9 mouse cellular contexts compared by ENCODE assay signal in the genomic region with DNA sequence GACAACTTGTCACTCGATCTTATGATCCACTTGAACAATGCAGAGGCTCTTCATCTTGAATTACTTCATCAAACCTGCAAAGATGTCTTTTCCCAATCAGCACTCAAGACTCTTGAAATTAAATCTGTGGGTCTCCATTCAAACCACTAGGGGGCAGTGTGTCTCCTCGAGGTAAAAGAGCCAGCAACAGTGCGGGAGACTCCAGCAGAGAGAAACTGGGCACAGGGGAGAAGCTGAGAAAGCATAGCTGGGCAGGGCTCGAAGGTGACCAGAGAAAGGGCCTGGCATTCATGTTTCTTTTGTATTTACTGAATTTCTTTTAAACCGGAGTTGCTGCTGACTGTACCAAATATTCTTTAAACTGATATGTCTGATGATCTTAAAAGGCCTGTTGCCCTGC.
DNase-seq lines count a peak whose midpoint lies in the region; ATAC-seq and TF ChIP-seq lines count a peak whose summit lies in the region.
"Had no signal": no experiment of that assay in that cellular context is flagged by ENCODE, and none has a peak within 500 bp of the region (broad histone marks: within the 10 kb centered on the region; RNA-seq: fewer than 3 reads in every experiment).

No protein-coding gene starts in this region.

- intact Hi-C loops in left cerebral cortex, adult 2 months (cut with DNase I): loop anchor here (1.0 to 2.0 kb wide), 2 partner anchors 66 to 153 kb away; no protein-coding TSS in a partner anchor

- no peaks in the 10 kb centered on the region for H3K9me3 ChIP-seq in midbrain, embryonic 14.5 days (ENCODE audit: control insufficient read depth, low read length)

- no peaks in the 10 kb centered on the region for H3K36me3 ChIP-seq in midbrain, embryonic 14.5 days (ENCODE audit: control insufficient read depth, insufficient read depth, low read length)
- no peaks in the 10 kb centered on the region for H3K36me3 ChIP-seq in testis, adult 2 months (ENCODE audit: control insufficient read depth, insufficient read depth, low read length)

- no peaks in the 10 kb centered on the region for H3K4me1 ChIP-seq in midbrain, embryonic 14.5 days (ENCODE audit: control insufficient read depth, insufficient read depth, low read length)
- peaks cover 7% of the 10 kb centered on the region for H3K4me1 ChIP-seq in testis, adult 2 months (ENCODE audit: control insufficient read depth, insufficient read depth, low read length)

- H3K27me3 ChIP-seq in midbrain, embryonic 14.5 days (ENCODE audit: control insufficient read depth, insufficient read depth, low read length): no peaks in the 10 kb centered on the region
- H3K27me3 ChIP-seq in testis, adult 2 months (ENCODE audit: control insufficient read depth, insufficient read depth, low read length): no peaks in the 10 kb centered on the region; the same call in 1 of the 2 replicates

- peak; percentile 56 for DNase-seq in urinary bladder, postnatal 14 days (ENCODE audit: low spot score)
- no peak for DNase-seq in urinary bladder, adult 2 months (ENCODE audit: low spot score)
- peak; percentile 38 for DNase-seq in c-Kit-positive CD71-negative TER-119-negative erythroid progenitor cells, embryonic 14.5 days (ENCODE audit: low read depth)
- DNase-seq in induced T-regulatory cell, adult 2 months (ENCODE audit: low read depth): peak; percentile 81
- DNase-seq in left cerebral cortex, adult 2 months (ENCODE audit: extremely low spot score in 1 of 2, low spot score in 2 of 2): peak; percentile 46 to 55
- DNase-seq in midbrain, embryonic 14.5 days: peak; percentile 87

- no peak overlapping the region for H3K27ac ChIP-seq in left cerebral cortex, adult 2 months
- H3K27ac ChIP-seq in midbrain, embryonic 14.5 days (replicated peaks; ENCODE audit: low read depth, low read length): no peak overlapping the region
- H3K27ac ChIP-seq in testis, adult 2 months (ENCODE audit: control insufficient read depth, insufficient read depth, low read depth, low read length): no peak overlapping the region

- no peak overlapping the region for H3K4me3 ChIP-seq in left cerebral cortex, adult 2 months
- H3K4me3 ChIP-seq in midbrain, embryonic 14.5 days (replicated peaks; ENCODE audit: low read depth, low read length): no peak overlapping the region
- H3K4me3 ChIP-seq in testis, adult 2 months (ENCODE audit: control insufficient read depth, low read depth, low read length): no peak overlapping the region
- H3K4me3 ChIP-seq: myocyte had no signal

- no peak for TF ChIP-seq POLR2A in testis, adult 2 months (IDR thresholded peaks at IDR 0.05; ENCODE audit: control insufficient read depth, low read depth, low read length)

- peak; percentile 95 for TF ChIP-seq CTCF in left cerebral cortex, adult 2 months (IDR thresholded peaks at IDR 0.05)
- peak; percentile 58; the same call in 1 of the 2 replicates for TF ChIP-seq CTCF in testis, adult 2 months (IDR thresholded peaks at IDR 0.05; ENCODE audit: control insufficient read depth, insufficient read depth, insufficient replicate concordance, low read depth, low read length)

- no peak overlapping the region for H3K4me2 ChIP-seq in midbrain, embryonic 14.5 days (ENCODE audit: low read length)

- no peak overlapping the region for H3K9ac ChIP-seq in midbrain, embryonic 14.5 days (replicated peaks; ENCODE audit: low read length)

- peak; percentile 73 for ATAC-seq in erythroid progenitor cell, adult 5-6 weeks (replicated peaks; ENCODE audit: low FRiP score, poor library complexity, severe bottlenecking)
- peak; percentile 62; the same call in 1 of the 2 replicates for ATAC-seq in midbrain, embryonic 14.5 days (ENCODE audit: low FRiP score, low TSS enrichment)

- 12% methylated on average over 5 of the region's 5 CpGs for WGBS in midbrain, embryonic 14.5 days
